Mouse (Mus musculus): Measurements from ENCODE around the gene Map1lc3b.

The Map1lc3b gene

GRCm38 (mm10) chr8:121590203-121591177, at the start of gene Map1lc3b:
Map1lc3b (plus strand) TSS chr8:121590361.
- peak; percentile 96 for DNase-seq (ENCODE audit: low spot score in 2 of 2)

- DNase-seq (ENCODE audit: low spot score in 2 of 2): no peak
These were observed 48.3 kb upstream of the Map1lc3b start for GRCm38 (mm10) chr8:121541862-121542261.

GRCm38 (mm10) chr8:121542901-121543300, 47.3 kb upstream of the Map1lc3b start:
- DNase-seq (ENCODE audit: low spot score in 2 of 2): no peak

GRCm38 (mm10) chr8:121544276-121544785, 45.8 kb upstream of the Map1lc3b start, which contains the start of gene 1700018B08Rik:
1700018B08Rik (minus strand) TSS chr8:121544320.
- DNase-seq (ENCODE audit: low spot score in 2 of 2): no peak

- no peak for DNase-seq (ENCODE audit: low spot score in 2 of 2)
These were observed 45.2 kb upstream of the Map1lc3b start for GRCm38 (mm10) chr8:121544936-121545335.

- DNase-seq (ENCODE audit: low spot score in 2 of 2): peak in 1 of 2 experiments; percentile 54
These were observed 43.0 kb upstream of the Map1lc3b start for GRCm38 (mm10) chr8:121547132-121547531.

- no peak for DNase-seq (ENCODE audit: low spot score in 2 of 2)
These were observed 40.1 kb upstream of the Map1lc3b start for GRCm38 (mm10) chr8:121550056-121550455.

- no peak for DNase-seq (ENCODE audit: low spot score in 2 of 2)
These were observed 38.8 kb upstream of the Map1lc3b start for GRCm38 (mm10) chr8:121551065-121551985.

- no peak for DNase-seq (ENCODE audit: low spot score in 2 of 2)
These were observed 37.7 kb upstream of the Map1lc3b start for GRCm38 (mm10) chr8:121552506-121552905.

- no peak for DNase-seq (ENCODE audit: low spot score in 2 of 2)
These were observed 36.2 kb upstream of the Map1lc3b start for GRCm38 (mm10) chr8:121553831-121554475.

- no peak for DNase-seq (ENCODE audit: low spot score in 2 of 2)
These were observed 32.4 kb upstream of the Map1lc3b start for GRCm38 (mm10) chr8:121557746-121558145.

GRCm38 (mm10) chr8:121558538-121558937, 31.6 kb upstream of the Map1lc3b start:
- no peak for DNase-seq (ENCODE audit: low spot score in 2 of 2)

- DNase-seq (ENCODE audit: low spot score in 2 of 2): no peak
These were observed 30.4 kb upstream of the Map1lc3b start for GRCm38 (mm10) chr8:121559801-121560200.

GRCm38 (mm10) chr8:121560432-121561100, 29.6 kb upstream of the Map1lc3b start:
- no peak for DNase-seq (ENCODE audit: low spot score in 2 of 2)

- DNase-seq (ENCODE audit: low spot score in 2 of 2): no peak
These were observed 28.4 kb upstream of the Map1lc3b start for GRCm38 (mm10) chr8:121561636-121562345.

- DNase-seq (ENCODE audit: low spot score in 2 of 2): no peak
These were observed 27.2 kb upstream of the Map1lc3b start for GRCm38 (mm10) chr8:121562941-121563351.

- no peak for DNase-seq (ENCODE audit: low spot score in 2 of 2)
These were observed 26.5 kb upstream of the Map1lc3b start for GRCm38 (mm10) chr8:121563701-121564100.

GRCm38 (mm10) chr8:121568321-121568720, 21.8 kb upstream of the Map1lc3b start:
- no peak for DNase-seq (ENCODE audit: low spot score in 2 of 2)

- no peak for DNase-seq (ENCODE audit: low spot score in 2 of 2)
These were observed 19.8 kb upstream of the Map1lc3b start for GRCm38 (mm10) chr8:121570335-121570734.

- DNase-seq (ENCODE audit: low spot score in 2 of 2): no peak
These were observed 19.4 kb upstream of the Map1lc3b start for GRCm38 (mm10) chr8:121570801-121571200.
